Mouse (Mus musculus) G1E (cell line): ENCODE results near the gene Aph1b.

ENCODE experiments used
- CTCF ChIP-seq: IDR thresholded peaks from 2 replicates; pipeline ENCODE4 v1.5.1; 2012; ENCODE audit warnings: low read depth, low read length, inconsistent platforms, mixed read lengths
- GATA1 ChIP-seq: IDR thresholded peaks from 2 replicates; pipeline ENCODE4 v1.6.1; 2012; ENCODE audit warnings: borderline replicate concordance, low read length, inconsistent platforms, mixed read lengths
- POLR2AphosphoS5 ChIP-seq: IDR thresholded peaks from 2 replicates; pipeline ENCODE4 v1.6.1; 2012; ENCODE audit warnings: low read depth, low read length, inconsistent platforms; ENCODE audit not compliant: insufficient replicate concordance

DNA sequence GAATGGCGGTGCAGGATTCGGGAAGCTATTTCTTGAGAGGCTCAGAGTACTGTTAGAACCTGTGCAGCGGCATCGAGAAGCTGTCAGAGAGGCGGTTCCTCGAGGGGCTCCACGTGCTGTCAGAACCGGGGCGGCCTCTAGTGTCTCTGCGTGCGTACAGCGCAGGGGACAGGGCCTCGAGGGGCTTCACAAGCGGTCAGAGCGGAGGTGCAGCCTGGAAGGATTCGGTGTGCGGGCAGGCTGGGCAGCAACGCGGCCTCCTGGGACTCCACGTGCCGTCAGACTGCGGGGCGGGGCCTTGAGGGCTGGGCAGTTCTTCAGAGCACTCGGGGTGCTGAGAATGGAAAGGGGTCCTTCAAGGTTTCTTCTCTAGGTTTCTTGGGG is 39.8 kb upstream of the Aph1b start:
- no peak for TF ChIP-seq POLR2AphosphoS5
- TF ChIP-seq CTCF: no peak
- TF ChIP-seq GATA1: no peak
